Mouse (Mus musculus): ENCODE data around the gene Cyp46a1. TPM values are rescaled to one million over a fixed set of nuclear protein-coding genes. Genes with fewer than 3 reads are reported as not detected.

Gene Cyp46a1
- total and polyA plus RNA-seq, 3 experiments: not detected

DNA sequence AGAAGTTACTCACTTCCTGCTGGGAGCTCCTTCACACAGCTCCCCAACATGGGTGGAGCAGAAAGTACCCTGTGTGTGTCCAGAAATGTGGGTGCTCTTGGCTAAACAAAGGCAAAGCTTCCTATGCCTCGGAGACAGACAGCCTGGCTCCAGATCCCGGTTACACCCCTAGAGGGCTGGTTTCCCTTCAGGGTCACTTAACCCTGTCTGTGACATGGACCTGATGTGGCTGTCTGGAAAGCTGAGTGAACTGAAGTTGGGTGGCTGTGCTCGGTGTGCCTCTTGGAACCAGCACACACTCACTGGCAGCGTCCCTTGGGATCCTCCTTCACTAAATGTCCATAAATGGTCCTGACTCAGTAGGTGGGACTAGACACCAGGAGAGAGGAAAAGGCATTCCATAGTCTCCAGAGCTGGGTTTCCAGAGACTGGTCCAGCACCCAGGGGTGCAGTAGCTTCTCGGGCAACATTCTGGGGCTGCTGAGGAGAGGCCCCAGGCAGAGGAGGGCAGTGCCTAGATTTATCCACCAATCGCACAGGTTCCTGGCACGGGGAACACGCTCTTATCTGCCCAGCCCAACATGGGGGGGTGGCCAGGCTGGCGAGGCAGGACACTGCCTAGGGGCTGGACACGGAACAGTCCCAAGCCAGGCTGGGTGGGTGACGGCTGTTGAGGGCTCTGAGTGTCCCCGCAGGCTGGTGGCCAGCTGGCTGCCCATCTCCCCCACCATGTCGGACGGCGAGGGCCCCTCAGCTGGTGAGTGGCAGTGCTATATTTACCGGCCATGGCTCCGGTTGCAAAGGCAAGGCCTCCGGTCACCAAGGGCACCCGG, 36.6 kb downstream of the Cyp46a1 start, which contains the start of gene Eml1:
TSS of gene Eml1 (plus strand) at position 362 of the 833 bp plus-strand sequence.
- Histone ChIP-seq H3K4me1 (ENCODE audit: control insufficient read depth in 1 of 2, insufficient read depth in 2 of 2, low read length in 2 of 2) (no peaks in the 10 kb centered on the region), H3K79me2 (ENCODE audit: control insufficient read depth, insufficient read depth, low read length, poor library complexity) (no peaks in the 10 kb centered on the region), H3K27me3 (ENCODE audit: control insufficient read depth in 1 of 2, insufficient read depth in 2 of 2, low read length in 2 of 2) (no peaks in the 10 kb centered on the region), H3K9me3 (replicated peaks; ENCODE audit: insufficient read depth, low read length) (no peaks in the 10 kb centered on the region), H3K4me3 (ENCODE audit: control insufficient read depth in 1 of 2, insufficient read depth in 1 of 2, low read depth in 2 of 2, low read length in 2 of 2) (no peak within 1 kb of the TSS), H3K36me3 (ENCODE audit: control insufficient read depth in 1 of 2, insufficient read depth in 2 of 2, low read length in 2 of 2) (no peaks in the 10 kb centered on the region), H3K27ac (ENCODE audit: control insufficient read depth, low read depth, low read length) (no peak within 1 kb of the TSS), H3K9ac (ENCODE audit: control insufficient read depth, low read depth, low read length, poor library complexity, severe bottlenecking) (no peak within 1 kb of the TSS)
- DNase-seq (ENCODE audit: low read depth, low spot score): no peak
- TF ChIP-seq NELFE (IDR thresholded peaks at IDR 0.05; ENCODE audit: low read depth, low read length) (no peak), ZC3H11A (IDR thresholded peaks at IDR 0.05; ENCODE audit: low read depth, low read length) (no peak), MAX (IDR thresholded peaks at IDR 0.05; ENCODE audit: low read length) (no peak), CTCF (IDR thresholded peaks at IDR 0.05 in 2 of 3, conservative IDR thresholded peaks at IDR 0.05 in 1 of 3; ENCODE audit: control insufficient read depth in 1 of 3, insufficient read depth in 1 of 3, low read depth in 2 of 3, low read length in 3 of 3, poor library complexity in 1 of 3, severe bottlenecking in 1 of 3) (no peak), CHD1 (IDR thresholded peaks at IDR 0.05; ENCODE audit: low read depth, low read length) (no peak), RCOR1 (IDR thresholded peaks at IDR 0.05; ENCODE audit: low read depth, low read length) (no peak), MXI1 (IDR thresholded peaks at IDR 0.05; ENCODE audit: low read depth, low read length) (no peak), NRF1 (IDR thresholded peaks at IDR 0.05; ENCODE audit: insufficient read depth, low read depth, low read length, poor library complexity, severe bottlenecking) (no peak), POLR2A (IDR thresholded peaks at IDR 0.05; ENCODE audit: control insufficient read depth in 1 of 2, insufficient read depth in 1 of 2, low read depth in 1 of 2, low read length in 2 of 2, poor library complexity in 1 of 2) (no peak), TCF12 (IDR thresholded peaks at IDR 0.05; ENCODE audit: low read depth, low read length) (no peak), TBP (IDR thresholded peaks at IDR 0.05; ENCODE audit: low read depth, low read length) (no peak), TAL1 (IDR thresholded peaks at IDR 0.05; ENCODE audit: low read length) (no peak), SMC3 (IDR thresholded peaks at IDR 0.05; ENCODE audit: low read depth, low read length) (no peak), GATA1 (IDR thresholded peaks at IDR 0.05; ENCODE audit: low read depth, low read length) (no peak), USF2 (IDR thresholded peaks at IDR 0.05; ENCODE audit: borderline replicate concordance in 1 of 2, insufficient read depth in 1 of 2, low read depth in 1 of 2, low read length in 2 of 2) (no peak), SIN3A (IDR thresholded peaks at IDR 0.05; ENCODE audit: low read length) (no peak), MYB (IDR thresholded peaks at IDR 0.05; ENCODE audit: low read depth, low read length) (no peak), KAT2A (conservative IDR thresholded peaks at IDR 0.05; ENCODE audit: low read depth, low read length) (no peak), RAD21 (IDR thresholded peaks at IDR 0.05; ENCODE audit: low read depth, low read length) (no peak), ZKSCAN1 (IDR thresholded peaks at IDR 0.05; ENCODE audit: low read depth, low read length) (no peak)

- Histone ChIP-seq H3K4me3 (ENCODE audit: control insufficient read depth in 1 of 2, insufficient read depth in 1 of 2, low read depth in 2 of 2, low read length in 2 of 2) (no peak overlapping the region), H3K27me3 (ENCODE audit: control insufficient read depth in 1 of 2, insufficient read depth in 2 of 2, low read length in 2 of 2) (no peaks in the 10 kb centered on the region), H3K9me3 (replicated peaks; ENCODE audit: insufficient read depth, low read length) (no peaks in the 10 kb centered on the region), H3K79me2 (ENCODE audit: control insufficient read depth, insufficient read depth, low read length, poor library complexity) (no peaks in the 10 kb centered on the region), H3K9ac (ENCODE audit: control insufficient read depth, low read depth, low read length, poor library complexity, severe bottlenecking) (no peak overlapping the region), H3K27ac (ENCODE audit: control insufficient read depth, low read depth, low read length) (no peak overlapping the region), H3K36me3 (ENCODE audit: control insufficient read depth in 1 of 2, insufficient read depth in 2 of 2, low read length in 2 of 2) (no peaks in the 10 kb centered on the region), H3K4me1 (ENCODE audit: control insufficient read depth in 1 of 2, insufficient read depth in 2 of 2, low read length in 2 of 2) (no peaks in the 10 kb centered on the region)
- TF ChIP-seq KAT2A (conservative IDR thresholded peaks at IDR 0.05; ENCODE audit: low read depth, low read length) (no peak), GATA1 (IDR thresholded peaks at IDR 0.05; ENCODE audit: low read depth, low read length) (no peak), MAX (IDR thresholded peaks at IDR 0.05; ENCODE audit: low read length) (no peak), E2F4 (IDR thresholded peaks at IDR 0.05; ENCODE audit: borderline replicate concordance, low read depth, low read length) (no peak), MYB (IDR thresholded peaks at IDR 0.05; ENCODE audit: low read depth, low read length) (no peak), SIN3A (IDR thresholded peaks at IDR 0.05; ENCODE audit: low read length) (no peak), TBP (IDR thresholded peaks at IDR 0.05; ENCODE audit: low read depth, low read length) (no peak), MXI1 (IDR thresholded peaks at IDR 0.05; ENCODE audit: low read depth, low read length) (no peak), USF1 (IDR thresholded peaks at IDR 0.05; ENCODE audit: low read depth, low read length) (no peak), CTCF (IDR thresholded peaks at IDR 0.05 in 2 of 3, conservative IDR thresholded peaks at IDR 0.05 in 1 of 3; ENCODE audit: control insufficient read depth in 1 of 3, insufficient read depth in 1 of 3, low read depth in 2 of 3, low read length in 3 of 3, poor library complexity in 1 of 3, severe bottlenecking in 1 of 3) (no peak), MAZ (IDR thresholded peaks at IDR 0.05; ENCODE audit: low read depth, low read length) (no peak), POLR2A (IDR thresholded peaks at IDR 0.05; ENCODE audit: control insufficient read depth in 1 of 2, insufficient read depth in 1 of 2, low read depth in 1 of 2, low read length in 2 of 2, poor library complexity in 1 of 2) (no peak), JUND (IDR thresholded peaks at IDR 0.05; ENCODE audit: low read depth, low read length) (no peak), ETS1 (IDR thresholded peaks at IDR 0.05; ENCODE audit: low read depth, low read length) (no peak), CHD2 (IDR thresholded peaks at IDR 0.05; ENCODE audit: low read length) (no peak), SMC3 (IDR thresholded peaks at IDR 0.05; ENCODE audit: low read depth, low read length) (no peak)
- no peak for DNase-seq (ENCODE audit: low read depth, low spot score)
Measured at GRCm38 (mm10) chr12:108371429-108371765, 37.2 kb downstream of the Cyp46a1 start.

Data from MEL (cell line).